Mouse (Mus musculus) layer of hippocampus, postnatal 14 days (tissue): ENCODE data around the gene 4932415D10Rik. TPM values are rescaled to one million over a fixed set of nuclear protein-coding genes. Genes with fewer than 3 reads are reported as not detected.

Source experiments
- DNase-seq, 2 experiments: peaks; one replicate each; pipeline ENCODE4 v3.0.0; 2021 to 2022; ENCODE audit warnings: low spot score in 2 of 2, mixed read lengths in 1 of 2
- long read RNA-seq, 2 experiments: library from polyadenylated mRNA; stranded (forward); transcript quantifications; one replicate each; pipeline ENCODE4 v2.0.0; 2021
- total RNA-seq, 2 experiments: library from RNA; stranded (reverse); gene quantifications; 2 replicates each; pipeline ENCODE4 v1.2.3; 2021

The 4932415D10Rik gene
- under 1 TPM in 1 of 2 experiments, not detected in 1; 0.05 TPM for total RNA-seq
- long read RNA-seq, experiment 1, result 0 reads
- long read RNA-seq, experiment 2, result 0 reads

DNA sequence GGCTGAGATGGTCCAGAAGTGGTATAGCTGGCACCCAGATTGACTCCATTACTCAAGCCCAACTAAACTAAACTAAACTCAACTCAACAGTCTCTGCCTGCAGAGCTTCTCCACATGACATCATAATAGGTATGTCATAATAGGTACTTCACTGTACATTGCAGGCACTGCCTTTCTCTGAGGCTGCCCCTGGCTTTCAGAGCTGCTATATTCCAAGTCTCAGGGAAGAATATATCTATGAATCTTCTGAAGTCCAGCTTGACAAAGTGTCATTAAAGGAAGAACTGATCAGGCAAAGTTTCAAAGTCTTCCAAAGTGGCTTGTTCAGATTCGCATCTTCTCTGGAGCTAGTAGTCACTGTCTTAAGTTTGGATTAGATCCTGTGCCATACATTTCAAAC, at the start of gene 4932415D10Rik:
Gene 4932415D10Rik, minus strand, starts transcription at position 101 of the 400 bp plus-strand sequence.
- DNase-seq, result no peak

DNA sequence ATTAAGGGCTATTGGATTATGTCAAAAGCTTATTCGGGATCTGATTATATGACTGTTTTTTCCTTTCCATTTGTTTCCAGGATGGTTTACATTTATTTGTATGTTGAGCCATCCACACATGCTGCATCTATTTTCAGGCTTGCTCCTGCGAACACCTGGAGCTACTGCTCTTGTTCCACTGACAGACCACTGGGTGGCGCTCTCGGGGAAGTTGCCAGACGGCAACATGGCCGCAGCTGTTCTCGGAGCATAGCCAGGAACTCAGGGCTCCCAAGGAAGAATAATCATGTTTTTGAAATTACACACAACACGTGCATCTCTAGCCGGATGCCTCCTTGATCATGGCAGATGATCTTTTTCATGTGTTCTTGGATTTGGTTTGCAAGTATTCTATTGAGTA, 45.5 kb upstream of the 4932415D10Rik start:
- no peak for DNase-seq

DNA sequence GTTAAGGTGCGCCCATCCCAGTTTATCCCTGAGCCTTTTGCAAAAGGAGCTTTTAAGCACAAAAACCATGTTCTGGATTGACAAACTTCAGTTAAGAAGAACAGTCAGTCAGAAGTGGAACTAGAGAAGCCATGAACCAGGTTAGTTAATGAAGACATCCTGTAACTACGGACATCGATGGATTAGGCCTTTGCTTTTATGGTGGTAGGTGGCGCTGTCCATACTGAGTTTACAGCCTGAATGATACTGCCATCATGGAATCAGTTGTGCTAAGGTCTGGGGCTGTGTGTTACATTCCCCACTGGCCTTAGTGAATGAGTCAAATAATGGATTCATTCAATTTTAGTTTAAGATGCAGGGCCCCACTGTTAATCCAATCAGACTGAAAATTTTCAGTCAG, 39.0 kb upstream of the 4932415D10Rik start:
- DNase-seq, result no peak

DNA sequence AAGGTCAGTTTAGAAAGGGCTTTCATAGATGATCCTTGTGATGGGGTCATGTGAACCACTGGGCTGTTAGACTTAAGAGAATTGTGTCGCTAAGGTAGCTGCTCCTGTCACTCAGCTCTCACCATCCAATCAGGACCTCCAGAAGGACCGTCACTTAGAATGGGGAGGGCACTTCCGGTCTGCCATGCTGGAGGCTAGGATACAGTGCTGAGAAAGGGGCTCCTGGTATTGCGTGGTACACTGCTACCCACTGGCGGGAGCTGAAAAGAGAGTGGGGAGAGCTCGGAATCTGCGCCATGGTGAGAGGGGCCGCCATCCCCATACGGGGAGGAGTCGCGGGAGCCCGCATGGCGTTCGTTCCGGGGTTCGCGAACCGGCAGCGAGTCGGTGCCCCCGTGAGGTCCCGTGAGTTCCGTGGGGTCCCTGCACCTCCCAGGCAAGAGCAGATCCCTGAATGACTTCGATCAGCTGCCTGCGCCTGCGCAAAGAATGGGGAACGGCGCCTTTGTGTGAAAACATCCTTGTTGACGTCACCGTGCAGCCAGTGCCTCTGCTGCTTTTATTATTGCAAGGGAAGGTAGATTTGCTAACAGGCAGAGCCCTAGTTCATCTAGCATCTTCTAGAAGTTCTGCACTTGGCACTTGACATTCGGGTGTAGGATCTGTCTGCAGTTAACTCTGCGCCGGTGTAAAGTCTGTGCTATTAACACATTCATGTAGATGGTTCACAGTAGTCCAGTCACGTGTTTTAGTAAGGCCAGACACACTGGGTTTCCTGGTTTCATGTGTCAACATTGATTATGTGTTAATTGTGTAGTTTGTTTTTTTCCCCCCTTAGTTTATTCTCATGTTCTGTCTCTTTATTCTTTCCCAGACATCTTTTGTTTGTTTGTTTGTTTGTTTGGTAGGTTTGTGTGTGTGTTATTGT, 38.0 kb upstream of the 4932415D10Rik start, which contains the start of gene Gm4924:
Gene Gm4924, plus strand, starts transcription at position 173 of the 928 bp plus-strand sequence.
- DNase-seq, result peak; percentile 90 to 93

DNA sequence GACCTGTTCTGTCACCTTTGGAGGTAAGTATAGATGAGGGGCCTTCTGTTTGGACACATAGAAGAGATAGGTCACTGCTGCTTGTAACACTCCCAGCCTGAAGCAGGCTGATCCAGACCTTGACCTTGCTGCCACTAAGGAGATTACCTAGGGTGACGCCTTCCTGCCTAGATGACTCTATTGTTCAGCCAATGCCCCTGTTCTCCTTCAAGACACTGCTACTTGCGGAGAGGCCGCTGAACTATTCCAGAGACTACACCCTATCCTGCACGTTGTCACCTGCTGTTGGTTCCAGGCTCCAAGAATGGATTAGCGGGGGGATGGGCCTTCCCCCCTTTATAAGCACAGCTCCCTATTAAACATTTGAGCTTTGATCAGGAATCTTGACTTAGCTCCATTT, 13.4 kb upstream of the 4932415D10Rik start:
- no peak for DNase-seq

DNA sequence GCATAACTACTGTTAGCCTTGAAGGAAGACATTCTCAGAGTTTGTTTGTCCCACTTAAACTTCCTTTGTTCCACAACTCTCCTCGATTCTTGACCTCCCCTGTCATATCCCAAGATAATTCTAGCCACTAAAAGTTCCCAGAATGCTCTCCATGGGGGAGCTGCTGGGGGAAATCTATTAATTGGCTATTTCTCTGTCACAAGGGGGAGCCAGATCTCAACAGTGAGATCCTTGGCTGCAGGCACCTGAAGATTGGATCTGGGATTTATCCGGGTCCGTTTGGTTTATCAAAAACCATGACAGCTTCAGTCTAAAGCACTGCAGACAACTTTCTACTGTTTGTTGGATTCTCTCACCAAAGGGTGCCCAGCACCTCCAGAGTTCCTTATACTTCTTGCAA, 3.8 kb upstream of the 4932415D10Rik start:
- peak in 1 of 2 experiments; percentile 21 for DNase-seq

DNA sequence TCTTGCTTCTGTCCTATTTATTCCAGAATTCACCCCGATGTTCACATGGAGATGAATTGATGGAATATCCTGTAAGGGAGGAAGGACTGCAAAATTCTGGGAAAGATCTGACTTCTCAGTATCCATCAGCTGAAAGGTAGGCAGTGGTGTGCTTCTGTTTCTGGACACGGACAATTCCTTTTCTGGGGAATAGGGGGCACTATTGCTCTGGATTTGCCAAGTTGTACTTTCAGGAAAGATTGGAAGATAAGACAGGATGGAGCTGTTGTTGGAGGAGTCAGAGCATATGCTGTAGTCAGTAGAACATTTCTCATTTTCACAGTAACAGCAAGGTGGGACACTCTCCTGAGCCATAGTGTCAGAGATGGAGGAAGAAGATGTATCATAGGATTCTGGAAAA, 19.9 kb downstream of the 4932415D10Rik start:
- DNase-seq, result peak in 1 of 2 experiments; percentile 4

DNA sequence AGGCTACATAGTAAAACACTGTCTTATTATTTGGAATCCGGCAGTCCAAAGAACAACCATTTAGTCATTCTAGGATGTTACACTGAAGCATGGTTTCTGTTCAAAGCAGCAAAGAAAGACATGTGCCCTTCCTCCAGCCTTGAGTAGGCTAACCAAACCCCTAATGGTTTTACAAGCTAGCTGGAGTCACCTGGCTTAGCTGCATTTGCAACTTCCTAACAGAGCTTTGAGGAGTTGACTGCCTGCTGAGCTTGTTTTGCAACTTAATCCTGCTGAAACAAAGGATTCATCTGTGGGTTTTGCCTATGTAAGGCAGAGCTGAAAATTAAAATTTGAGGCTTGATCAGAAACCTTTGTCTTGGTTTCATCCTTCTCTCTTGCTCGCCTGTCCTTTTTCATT, 59.1 kb downstream of the 4932415D10Rik start:
- no peak for DNase-seq

DNA sequence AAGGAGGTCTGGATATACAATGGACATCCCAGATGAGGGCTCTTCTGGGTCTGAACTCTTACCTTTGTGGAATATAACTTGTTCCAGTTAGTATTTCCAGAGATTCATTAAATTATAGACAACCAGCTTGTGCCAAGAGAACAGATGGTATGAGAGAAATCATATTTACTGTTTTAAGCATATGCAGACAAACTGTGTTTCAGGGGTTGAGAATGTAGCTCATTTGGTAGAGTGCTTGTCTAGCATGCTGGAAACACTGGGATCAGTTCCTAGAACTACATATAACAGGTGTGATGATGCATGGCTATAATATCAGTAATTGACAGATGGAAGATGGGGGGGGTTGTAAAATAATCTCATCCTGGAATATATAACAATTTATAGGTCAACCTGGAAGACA, 71.4 kb downstream of the 4932415D10Rik start:
- no peak for DNase-seq

DNA sequence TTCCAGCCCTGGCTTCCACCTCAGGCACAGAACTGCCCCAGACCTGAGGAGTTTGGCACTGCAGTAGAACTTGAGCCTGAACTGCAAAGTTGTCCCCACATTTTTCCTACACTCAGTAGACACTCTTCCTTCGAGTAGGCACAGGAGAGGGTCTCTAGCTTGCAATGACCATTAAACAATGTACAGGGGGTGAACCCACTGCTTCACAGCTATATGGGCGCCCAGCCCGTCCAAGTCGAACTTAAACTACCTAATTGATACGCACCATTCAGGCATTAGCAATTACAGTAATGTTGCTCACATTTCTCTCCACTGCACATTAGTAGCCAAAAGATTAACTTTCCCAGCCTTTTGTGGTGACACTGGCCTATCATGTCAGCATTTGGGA, 75.0 kb downstream of the 4932415D10Rik start:
- DNase-seq, result no peak

DNA sequence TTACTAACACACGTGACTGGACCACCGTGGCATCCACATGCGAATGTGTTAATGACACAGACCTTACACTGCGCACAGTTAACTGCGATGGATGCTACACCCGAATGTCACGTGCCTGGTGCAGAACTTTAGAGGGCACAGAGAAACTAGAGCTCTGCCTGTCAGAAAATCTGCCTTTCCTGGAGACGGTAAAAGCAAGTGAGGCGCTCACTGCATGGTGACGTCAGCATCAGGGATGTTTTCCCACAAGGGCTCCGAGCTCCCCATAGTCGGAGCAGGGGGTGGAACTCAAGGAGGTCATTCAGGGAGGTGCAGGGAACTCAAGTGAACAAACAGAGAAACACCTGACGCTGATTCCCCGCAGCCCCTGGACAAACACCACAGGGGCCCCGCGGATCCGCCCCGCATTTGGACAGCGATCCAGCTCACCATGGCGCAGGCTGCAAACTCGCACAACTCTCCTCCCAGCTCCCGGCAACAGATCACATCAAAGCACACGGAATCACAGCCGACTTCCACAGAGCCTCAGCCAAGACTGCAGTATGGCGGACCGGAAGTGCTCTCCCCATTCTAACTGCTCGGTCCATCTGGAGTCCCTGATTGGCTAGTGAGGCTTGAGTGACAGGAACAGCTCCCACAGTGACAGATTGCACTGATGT, 75.5 kb downstream of the 4932415D10Rik start, which contains the start of gene Zfp938:
Gene Zfp938, minus strand, starts transcription at position 539 of the 659 bp plus-strand sequence.
- DNase-seq, result peak; percentile 76 to 91

Other genes starting within 250 kb of the 4932415D10Rik start
- gene BC024063, start 233.2 kb downstream of the 4932415D10Rik start, total RNA-seq, result 1 to 10 TPM; 6.2 TPM
- gene AU041133, start 188.6 kb downstream of the 4932415D10Rik start, total RNA-seq, result 10 to 100 TPM; 10.2 to 10.9 TPM
- 10 to 100 TPM; 23.1 to 25.5 TPM for gene Zfp938, start 75.3 kb downstream of the 4932415D10Rik start, total RNA-seq
- 1 to 10 TPM; 6.6 to 7.3 TPM for gene Gm4924, start 37.7 kb upstream of the 4932415D10Rik start, total RNA-seq
- gene Gm1553, start 176.0 kb upstream of the 4932415D10Rik start, total RNA-seq, result not detected